Mouse (Mus musculus): ENCODE measurements at regions not wholly inside any gene's neighbourhood (a gene's known extent, or its start where the extent isn't known, plus 50 kb on each side); places are given as distances from the start of the nearest gene placed in this dataset.

GRCm38 (mm10) chr13:102599602-102600001 lies 93.8 kb upstream of the Cd180 start:
- intact Hi-C loops (cut with DNase I), result no loop called here
- no peak for DNase-seq

GRCm38 (mm10) chr13:102600026-102600425 lies 93.3 kb upstream of the Cd180 start:
- no peak for DNase-seq
- intact Hi-C loops (cut with DNase I), result no loop called here

GRCm38 (mm10) chr13:102624461-102624860 lies 68.9 kb upstream of the Cd180 start:
- DNase-seq, result no peak
- intact Hi-C loops (cut with DNase I), result no loop called here

DNA sequence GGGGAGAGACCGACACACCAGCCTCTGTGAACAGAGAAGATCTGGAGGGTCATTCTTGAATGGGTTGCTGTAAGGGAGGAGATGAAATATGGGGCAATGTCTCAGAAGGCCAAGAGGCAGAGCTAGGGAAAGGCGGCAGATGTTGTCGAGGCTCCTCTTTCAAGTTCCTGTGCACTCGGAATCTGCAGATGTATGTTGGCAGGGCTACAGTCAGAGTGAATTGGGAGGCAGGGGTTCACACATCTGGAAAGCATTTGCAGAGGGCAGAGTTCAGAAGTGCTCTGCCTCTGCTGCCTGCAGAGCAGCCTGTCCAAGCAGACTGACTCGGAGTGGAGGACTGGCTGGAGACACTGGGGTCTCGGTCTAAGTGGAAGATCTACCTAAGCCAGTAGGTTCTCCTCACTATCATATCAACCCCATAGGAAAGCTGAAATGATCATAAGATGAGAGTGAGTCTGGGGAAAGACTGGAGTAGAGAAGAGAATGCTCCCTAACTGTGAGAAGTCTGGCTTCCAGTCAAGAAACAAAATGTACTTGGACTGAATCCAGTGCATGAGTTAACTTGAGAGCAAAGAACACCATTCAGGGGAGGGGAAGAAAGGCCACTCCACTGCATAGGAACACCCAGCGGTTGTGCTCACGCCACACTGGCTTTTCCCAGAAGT lies 68.1 kb upstream of the Cd180 start:
- intact Hi-C loops (cut with DNase I), result no loop called here

GRCm38 (mm10) chr13:102625836-102626340 lies 67.5 kb upstream of the Cd180 start:
- intact Hi-C loops (cut with DNase I), result no loop called here
- no peak for DNase-seq

More for the DNA sequence above, 68.1 kb upstream of the Cd180 start:
- peak; percentile 67 to 85 for DNase-seq

- intact Hi-C loops (cut with DNase I), result no loop called here
- DNase-seq, result no peak
These were observed 65.6 kb upstream of the Cd180 start for GRCm38 (mm10) chr13:102627786-102628185.

DNA sequence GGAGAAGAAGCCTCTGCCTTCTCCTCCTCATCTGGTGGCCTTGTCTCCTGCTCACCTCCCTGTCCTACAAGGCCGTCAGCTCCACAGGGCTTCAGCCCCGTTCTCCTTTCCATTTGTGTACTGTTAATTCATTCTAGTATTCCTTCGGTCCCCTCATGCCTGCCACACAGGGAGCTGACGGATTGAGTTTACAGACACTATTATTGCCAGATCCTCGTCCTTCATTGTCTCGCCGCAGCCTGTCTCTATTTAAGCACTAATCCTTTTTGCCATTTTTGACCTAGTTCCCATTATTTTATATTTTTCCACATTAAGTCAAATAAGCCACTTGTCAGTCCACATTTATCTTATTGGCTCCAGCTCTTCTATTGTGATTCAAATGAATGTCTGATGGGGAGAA lies 64.2 kb upstream of the Cd180 start:
- no peak for DNase-seq
- intact Hi-C loops (cut with DNase I), result no loop called here

GRCm38 (mm10) chr13:102634236-102634957 lies 59.0 kb upstream of the Cd180 start:
- intact Hi-C loops (cut with DNase I), result no loop called here
- no peak for DNase-seq

DNA sequence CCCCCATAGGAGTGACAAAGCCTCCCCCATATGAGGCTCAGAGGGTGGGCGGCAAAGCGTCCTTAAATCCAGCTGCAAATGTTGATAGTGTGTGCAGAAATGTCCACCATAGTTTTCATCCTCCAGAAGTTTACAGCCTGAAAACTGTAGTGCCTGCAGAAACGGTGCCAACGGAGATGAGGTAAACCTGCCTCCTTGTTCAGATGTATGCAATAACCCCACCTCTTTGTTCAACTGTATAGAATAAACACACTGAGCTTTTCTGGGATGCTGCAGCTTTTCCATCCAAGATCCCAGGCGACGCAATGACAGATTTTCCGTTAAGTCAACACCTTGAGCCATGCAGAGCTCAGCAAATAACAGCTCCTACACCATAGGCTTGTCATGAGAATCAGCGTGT lies 57.3 kb upstream of the Cd180 start:
- DNase-seq, result no peak
- intact Hi-C loops (cut with DNase I), result no loop called here

DNA sequence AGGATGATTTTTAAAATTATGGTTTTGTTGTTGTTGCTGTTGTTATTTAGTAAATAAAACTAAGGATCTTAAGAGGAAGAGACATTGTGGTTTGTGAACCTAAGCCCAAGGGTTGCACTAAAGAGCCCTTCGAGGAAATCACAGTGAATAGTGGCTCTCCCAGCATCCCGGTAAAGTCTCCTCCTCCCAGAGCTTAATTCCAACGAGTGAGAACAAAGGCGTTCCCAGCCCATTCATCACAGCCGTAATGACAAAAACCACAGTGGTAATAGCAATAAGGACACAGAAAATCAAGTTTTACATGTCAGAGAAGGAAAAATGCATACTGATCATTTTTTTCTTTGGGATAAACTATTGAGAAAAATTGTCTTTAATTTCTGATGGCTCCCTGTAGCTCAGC lies 56.3 kb upstream of the Cd180 start:
- DNase-seq, result no peak
- intact Hi-C loops (cut with DNase I), result no loop called here

GRCm38 (mm10) chr13:102639651-102640050 lies 53.7 kb upstream of the Cd180 start:
- intact Hi-C loops (cut with DNase I), result loop anchor here (10.0 kb wide), 3 partner anchors 115 to 1135 kb away; no protein-coding TSS in a partner anchor
- DNase-seq, result no peak

DNA sequence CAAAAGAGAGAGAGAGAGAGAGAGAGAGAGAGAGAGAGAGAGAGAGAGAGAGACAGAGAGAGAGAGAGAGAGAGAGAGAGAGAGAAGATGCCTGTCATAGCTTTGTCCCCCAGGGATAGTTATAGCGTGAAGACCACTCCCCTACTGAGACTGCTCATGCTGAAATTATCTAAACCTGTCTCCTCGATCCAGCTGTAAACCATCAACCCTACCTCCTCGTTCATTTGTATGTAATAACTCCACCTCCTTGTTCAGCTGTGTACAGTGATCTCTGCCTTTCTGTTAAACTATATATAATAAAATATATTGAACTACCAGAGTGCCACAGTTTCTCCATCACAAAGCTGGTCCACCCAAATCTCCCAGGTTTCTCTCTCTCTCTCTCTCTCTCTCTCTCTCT lies 53.2 kb upstream of the Cd180 start:
- no peak for DNase-seq
- intact Hi-C loops (cut with DNase I), result loop anchor here (10.0 kb wide), 3 partner anchors 115 to 1135 kb away; no protein-coding TSS in a partner anchor

All from heart, postnatal 14 days (tissue).